Mouse (Mus musculus) macrophage (primary cell): ENCODE measurements around the gene Npepl1. TPM values are rescaled to one million over a fixed set of nuclear protein-coding genes. Genes with fewer than 3 reads are reported as not detected.

Experiments used
- H3K27ac ChIP-seq: fragments of 350-480 bp; formaldehyde crosslinking; 2 replicates; pipeline ENCODE4 v1.9.0; 2021
- H3K36me3 ChIP-seq: fragments of 350-480 bp; formaldehyde crosslinking; 2 replicates; pipeline ENCODE4 v1.9.0; 2021; ENCODE audit errors: inconsistent target
- H3K4me3 ChIP-seq: fragments of 350-480 bp; formaldehyde crosslinking; 2 replicates; pipeline ENCODE4 v1.9.0; 2021; ENCODE audit errors: inconsistent target
- H3K79me2 ChIP-seq: fragments of 350-480 bp; formaldehyde crosslinking; 2 replicates; pipeline ENCODE4 v1.9.0; 2021; ENCODE audit errors: inconsistent target
- WGBS: methylation state at CpG from one replicate; pipeline ENCODE4 v1.1.7; 2026; ENCODE audit warnings: inconsistent platforms; ENCODE audit not compliant: missing documents; 5-methylcytosine and 5-hydroxymethylcytosine counted together
- polyA plus RNA-seq: library from polyadenylated mRNA; stranded (reverse); fragments of 250-400 nt; gene quantifications from 3 replicates; pipeline ENCODE4 v1.2.4, GENCODE M21; 2018; ENCODE audit warnings: inconsistent platforms

Npepl1 gene
- polyA plus RNA-seq, 1 experiment from 2014 or later: 29.7 TPM

GRCm38 (mm10) chr2:174077776-174078338 lies 32.3 kb upstream of the Npepl1 start:
- Histone ChIP-seq H3K36me3 (no peaks in the 10 kb centered on the region), H3K27ac (peak overlapping the region; percentile 85), H3K79me2 (peaks cover 66% of the 10 kb centered on the region), H3K4me3 (peak overlapping the region; percentile 99)
- WGBS: 2% methylated on average over 11 of the region's 11 CpGs

GRCm38 (mm10) chr2:174081833-174082232 lies 28.3 kb upstream of the Npepl1 start:
- Histone ChIP-seq H3K27ac (no peak overlapping the region), H3K79me2 (peaks cover 99% of the 10 kb centered on the region), H3K4me3 (no peak overlapping the region), H3K36me3 (peaks cover 16% of the 10 kb centered on the region; the same call in 1 of the 2 replicates)
- 86% methylated on average over 5 of the region's 5 CpGs for WGBS

- WGBS: 91% methylated on average over 3 of the region's 3 CpGs
These were observed 27.7 kb upstream of the Npepl1 start for GRCm38 (mm10) chr2:174082380-174082918.

GRCm38 (mm10) chr2:174095086-174095485 lies 15.1 kb upstream of the Npepl1 start:
- Histone ChIP-seq H3K79me2 (peaks cover 64% of the 10 kb centered on the region), H3K27ac (no peak overlapping the region), H3K4me3 (no peak overlapping the region), H3K36me3 (peaks cover 90% of the 10 kb centered on the region)
- 96% methylated on average over 3 of the region's 3 CpGs for WGBS

More at GRCm38 (mm10) chr2:174082380-174082918, 27.7 kb upstream of the Npepl1 start:
- Histone ChIP-seq H3K36me3 (peaks cover 16% of the 10 kb centered on the region), H3K27ac (no peak overlapping the region), H3K4me3 (no peak overlapping the region), H3K79me2 (peaks cover 99% of the 10 kb centered on the region)

- H3K4me3 ChIP-seq: no peak overlapping the region
- WGBS: 95% methylated on average over 7 of the region's 7 CpGs
- H3K79me2 ChIP-seq: no peaks in the 10 kb centered on the region
- no peak overlapping the region for H3K27ac ChIP-seq
- H3K36me3 ChIP-seq: peaks cover 19% of the 10 kb centered on the region
These were observed 7.8 kb upstream of the Npepl1 start for GRCm38 (mm10) chr2:174102399-174102798.

GRCm38 (mm10) chr2:174103527-174103926 lies 6.6 kb upstream of the Npepl1 start:
- 96% methylated on average over 4 of the region's 4 CpGs for WGBS

GRCm38 (mm10) chr2:174107375-174107774 lies 2.8 kb upstream of the Npepl1 start:
- 93% methylated on average over 3 of the region's 3 CpGs for WGBS
- H3K36me3 ChIP-seq: no peaks in the 10 kb centered on the region

More at GRCm38 (mm10) chr2:174103527-174103926, 6.6 kb upstream of the Npepl1 start:
- H3K79me2 ChIP-seq: no peaks in the 10 kb centered on the region
- H3K4me3 ChIP-seq: no peak overlapping the region
- H3K27ac ChIP-seq: no peak overlapping the region
- peaks cover 8% of the 10 kb centered on the region; the same call in 1 of the 2 replicates for H3K36me3 ChIP-seq

GRCm38 (mm10) chr2:174110783-174111549 lies 817 bp downstream of the Npepl1 start:
- Histone ChIP-seq H3K27ac (no peak overlapping the region), H3K4me3 (peak overlapping the region; percentile 34), H3K36me3 (peaks cover 35% of the 10 kb centered on the region), H3K79me2 (peaks cover 9% of the 10 kb centered on the region; the same call in 1 of the 2 replicates)
- WGBS: 29% methylated on average over 33 of the region's 33 CpGs

More at GRCm38 (mm10) chr2:174107375-174107774, 2.8 kb upstream of the Npepl1 start:
- H3K79me2 ChIP-seq: peaks cover 9% of the 10 kb centered on the region; the same call in 1 of the 2 replicates
- no peak overlapping the region for H3K27ac ChIP-seq
- H3K4me3 ChIP-seq: no peak overlapping the region

- H3K4me3 ChIP-seq: no peak overlapping the region
- no peak overlapping the region for H3K27ac ChIP-seq
- peaks cover 9% of the 10 kb centered on the region; the same call in 1 of the 2 replicates for H3K79me2 ChIP-seq
- H3K36me3 ChIP-seq: peaks cover 54% of the 10 kb centered on the region
- WGBS: 92% methylated on average over 18 of the region's 18 CpGs
These were observed 2.8 kb downstream of the Npepl1 start for GRCm38 (mm10) chr2:174112931-174113330.

GRCm38 (mm10) chr2:174114148-174114864 lies 4.2 kb downstream of the Npepl1 start:
- 97% methylated on average over 12 of the region's 12 CpGs for WGBS
- H3K27ac ChIP-seq: no peak overlapping the region
- peaks cover 67% of the 10 kb centered on the region for H3K36me3 ChIP-seq
- H3K79me2 ChIP-seq: peaks cover 9% of the 10 kb centered on the region; the same call in 1 of the 2 replicates
- H3K4me3 ChIP-seq: no peak overlapping the region

- Histone ChIP-seq H3K4me3 (no peak overlapping the region), H3K79me2 (no peaks in the 10 kb centered on the region), H3K36me3 (peaks cover 92% of the 10 kb centered on the region), H3K27ac (no peak overlapping the region)
- WGBS: 86% methylated on average over 13 of the region's 16 CpGs
These were observed 6.8 kb downstream of the Npepl1 start for GRCm38 (mm10) chr2:174116929-174117328.

- H3K79me2 ChIP-seq: no peaks in the 10 kb centered on the region
- H3K4me3 ChIP-seq: no peak overlapping the region
- H3K36me3 ChIP-seq: peaks cover 97% of the 10 kb centered on the region
- no peak overlapping the region for H3K27ac ChIP-seq
- WGBS: 96% methylated on average over 11 of the region's 11 CpGs
These were observed 8.0 kb downstream of the Npepl1 start for GRCm38 (mm10) chr2:174118141-174118540.

- Histone ChIP-seq H3K4me3 (no peak overlapping the region), H3K27ac (no peak overlapping the region), H3K36me3 (peaks cover 96% of the 10 kb centered on the region), H3K79me2 (no peaks in the 10 kb centered on the region)
- 93% methylated on average over 11 of the region's 11 CpGs for WGBS
These were observed 9.1 kb downstream of the Npepl1 start for GRCm38 (mm10) chr2:174119259-174119658.

GRCm38 (mm10) chr2:174120631-174121030 lies 10.5 kb downstream of the Npepl1 start:
- Histone ChIP-seq H3K4me3 (no peak overlapping the region), H3K79me2 (no peaks in the 10 kb centered on the region), H3K36me3 (peaks cover 82% of the 10 kb centered on the region), H3K27ac (no peak overlapping the region)
- 97% methylated on average over 16 of the region's 19 CpGs for WGBS
